Mouse (Mus musculus) heart, adult 2 months (tissue): ENCODE measurements around the gene Slc16a7. TPM values are rescaled to one million over a fixed set of nuclear protein-coding genes. Genes with fewer than 3 reads are reported as not detected.

Source experiments
- DNase-seq, 2 experiments: peaks; one replicate each; pipeline ENCODE4 v3.0.0; 2021
- H3K27ac ChIP-seq: fragments of 200-600 bp; 2 replicates; pipeline ENCODE4 v1.8.1; 2022
- H3K27me3 ChIP-seq: fragments of 200-500 bp; 2 replicates; pipeline ENCODE4 v1.6.1; 2012; ENCODE audit warnings: mild to moderate bottlenecking, low read length, inconsistent platforms, mixed read lengths; ENCODE audit not compliant: control insufficient read depth, insufficient read depth
- H3K36me3 ChIP-seq: fragments of 200-500 bp; 2 replicates; pipeline ENCODE4 v1.6.1; 2012; ENCODE audit warnings: low read length, inconsistent platforms; ENCODE audit not compliant: control insufficient read depth, insufficient read depth
- H3K4me1 ChIP-seq: fragments of 200-500 bp; 2 replicates; pipeline ENCODE4 v1.6.1; 2011; ENCODE audit warnings: low read length; ENCODE audit not compliant: control insufficient read depth, insufficient read depth
- H3K4me3 ChIP-seq: fragments of 200-600 bp; 2 replicates; pipeline ENCODE4 v1.8.1; 2022
- H3K79me2 ChIP-seq: fragments of 200-500 bp; replicated peaks from 2 replicates; pipeline ENCODE4 v1.6.1; 2012; ENCODE audit warnings: mild to moderate bottlenecking, inconsistent platforms, low read length, moderate library complexity, mixed read lengths; ENCODE audit not compliant: control insufficient read depth, insufficient read depth
- H3K9ac ChIP-seq: fragments of 200-500 bp; 2 replicates; pipeline ENCODE4 v1.6.1; 2012; ENCODE audit warnings: low read depth, mild to moderate bottlenecking, control low read depth, inconsistent platforms, low read length, mixed read lengths
- CTCF ChIP-seq: fragments of 200-600 bp; IDR thresholded peaks from 2 replicates; pipeline ENCODE4 v1.8.1; 2022; ENCODE audit warnings: antibody characterized with exemption, mild to moderate bottlenecking, moderate library complexity
- EP300 ChIP-seq: fragments of 200-500 bp; IDR thresholded peaks from 2 replicates; pipeline ENCODE4 v1.6.1; 2011; ENCODE audit warnings: low read depth, low read length, control low read depth; ENCODE audit not compliant: insufficient read depth
- POLR2A ChIP-seq: fragments of 200-500 bp; IDR thresholded peaks from 2 replicates; pipeline ENCODE4 v1.6.1; 2011; ENCODE audit warnings: mild to moderate bottlenecking, low read depth, low read length, control low read depth; ENCODE audit not compliant: insufficient read depth
- WGBS: fragments of 180-500 bp; shearing (Covaris S2); methylation state at CpG from one replicate; pipeline ENCODE4 v1.1.7; 2018; 5-methylcytosine and 5-hydroxymethylcytosine counted together
- intact Hi-C: fragments of 180-260 bp; cut with DNase I; formaldehyde crosslinking; loops from one replicate; pipeline ENCODE4 v1.15.1; 2025
- polyA plus RNA-seq: library from polyadenylated mRNA; depleted of rRNA; stranded (reverse); fragments of >200 nt; gene quantifications from 2 replicates; pipeline ENCODE4 v1.2.3, GENCODE M21; 2012
- total RNA-seq, 2 experiments: library from RNA; stranded (reverse); gene quantifications; 2 replicates each; pipeline ENCODE4 v1.2.3; 2021

Gene Slc16a7
- total and polyA plus RNA-seq, 3 experiments, result 7.9 to 14.4 (median 13.3) TPM

- Histone ChIP-seq H3K27me3 (no peaks in the 10 kb centered on the region), H3K79me2 (no peaks in the 10 kb centered on the region), H3K4me3 (no peak overlapping the region), H3K36me3 (no peaks in the 10 kb centered on the region), H3K4me1 (peaks cover 1% of the 10 kb centered on the region), H3K9ac (no peak overlapping the region), H3K27ac (no peak overlapping the region)
- whole genome bisulfite sequencing, result 48% methylated on average over 5 of the region's 5 CpGs
- intact Hi-C loops, result no loop called here
- no peak for DNase-seq
- TF ChIP-seq POLR2A, result no peak
- TF ChIP-seq CTCF, result no peak
- TF ChIP-seq EP300, result no peak
Observed at GRCm38 (mm10) chr10:125333799-125334198, 55.5 kb downstream of the Slc16a7 start.

GRCm38 (mm10) chr10:125331334-125331733 is 57.9 kb downstream of the Slc16a7 start:
- H3K4me3 ChIP-seq, result no peak overlapping the region
- DNase-seq, result no peak
- peaks cover 1% of the 10 kb centered on the region for H3K4me1 ChIP-seq
- H3K36me3 ChIP-seq, result no peaks in the 10 kb centered on the region
- intact Hi-C loops, result no loop called here
- 47% methylated on average over 5 of the region's 5 CpGs for WGBS
- no peak overlapping the region for H3K9ac ChIP-seq
- no peaks in the 10 kb centered on the region for H3K79me2 ChIP-seq
- H3K27me3 ChIP-seq, result no peaks in the 10 kb centered on the region
- no peak overlapping the region for H3K27ac ChIP-seq
- TF ChIP-seq POLR2A (no peak), EP300 (no peak), CTCF (no peak)

GRCm38 (mm10) chr10:125328331-125329063 is 60.8 kb downstream of the Slc16a7 start:
- no peak overlapping the region for H3K9ac ChIP-seq
- no peaks in the 10 kb centered on the region for H3K79me2 ChIP-seq
- intact Hi-C loops, result no loop called here
- no peaks in the 10 kb centered on the region for H3K36me3 ChIP-seq
- 46% methylated on average over 16 of the region's 16 CpGs for WGBS
- H3K27ac ChIP-seq, result no peak overlapping the region
- H3K4me3 ChIP-seq, result no peak overlapping the region
- no peaks in the 10 kb centered on the region; the same call in 1 of the 2 replicates for H3K4me1 ChIP-seq
- DNase-seq, result no peak
- TF ChIP-seq POLR2A, result no peak
- TF ChIP-seq CTCF, result no peak
- no peak for TF ChIP-seq EP300
- H3K27me3 ChIP-seq, result no peaks in the 10 kb centered on the region

- TF ChIP-seq CTCF, result no peak
- no peak for TF ChIP-seq EP300
- no peak for TF ChIP-seq POLR2A
- Histone ChIP-seq H3K4me1 (no peaks in the 10 kb centered on the region; the same call in 1 of the 2 replicates), H3K9ac (no peak overlapping the region), H3K4me3 (no peak overlapping the region), H3K36me3 (peaks cover 2% of the 10 kb centered on the region; the same call in 1 of the 2 replicates), H3K79me2 (no peaks in the 10 kb centered on the region), H3K27me3 (no peaks in the 10 kb centered on the region), H3K27ac (no peak overlapping the region)
- intact Hi-C loops, result loop anchor here (5.0 kb wide), 1 partner anchor 58 kb away; no protein-coding TSS in a partner anchor
- DNase-seq, result no peak
- 84% methylated on average over 7 of the region's 7 CpGs for WGBS
Observed at GRCm38 (mm10) chr10:125324871-125325565, 64.2 kb downstream of the Slc16a7 start.

GRCm38 (mm10) chr10:125324149-125324834 is 65.0 kb downstream of the Slc16a7 start:
- no peak overlapping the region for H3K27ac ChIP-seq
- H3K27me3 ChIP-seq, result no peaks in the 10 kb centered on the region
- no peak overlapping the region for H3K4me3 ChIP-seq
- intact Hi-C loops, result loop anchor here (5.0 kb wide), 1 partner anchor 57 kb away; no protein-coding TSS in a partner anchor
- peaks cover 2% of the 10 kb centered on the region; the same call in 1 of the 2 replicates for H3K36me3 ChIP-seq
- no peaks in the 10 kb centered on the region for H3K79me2 ChIP-seq
- H3K9ac ChIP-seq, result no peak overlapping the region
- 76% methylated on average over 13 of the region's 13 CpGs for WGBS
- no peak for DNase-seq
- H3K4me1 ChIP-seq, result no peaks in the 10 kb centered on the region; the same call in 1 of the 2 replicates
- no peak for TF ChIP-seq POLR2A
- TF ChIP-seq EP300, result no peak
- TF ChIP-seq CTCF, result no peak
